Mouse (Mus musculus) MEL (cell line): Measurements from ENCODE around the gene B4galnt3. TPM values are rescaled to one million over a fixed set of nuclear protein-coding genes. Genes with fewer than 3 reads are reported as not detected.

Experiments
- DNase-seq: peaks from one replicate; pipeline ENCODE4 v3.0.0; 2011; ENCODE audit warnings: low read depth, low spot score
- H3K27ac ChIP-seq: 2 replicates; pipeline ENCODE4 v1.5.1; 2012; ENCODE audit warnings: low read depth, mild to moderate bottlenecking, control low read depth, low read length, moderate library complexity; ENCODE audit not compliant: control insufficient read depth
- H3K27me3 ChIP-seq, 2 experiments: fragments of 150-350 bp in 1 of 2; sonication (generic) in 1 of 2; 2 replicates each; pipeline ENCODE4 v1.6.1; 2012; ENCODE audit warnings: low read length in 2 of 2, mild to moderate bottlenecking in 2 of 2, improper control_type of control experiment in 1 of 2, moderate library complexity in 1 of 2; ENCODE audit not compliant: insufficient read depth in 2 of 2, control insufficient read depth in 1 of 2
- H3K36me3 ChIP-seq, 2 experiments: 2 replicates each; pipeline ENCODE4 v1.6.1; 2012 to 2014; ENCODE audit warnings: low read length in 2 of 2, improper control_type of control experiment in 1 of 2, inconsistent platforms in 1 of 2, mild to moderate bottlenecking in 1 of 2; ENCODE audit not compliant: insufficient read depth in 2 of 2, control insufficient read depth in 1 of 2
- H3K4me1 ChIP-seq, 2 experiments: fragments of 150-350 bp in 1 of 2; sonication (generic) in 1 of 2; 2 replicates each; pipeline ENCODE4 v1.6.1; 2012; ENCODE audit warnings: low read length in 2 of 2, improper control_type of control experiment in 1 of 2, mild to moderate bottlenecking in 1 of 2; ENCODE audit not compliant: insufficient read depth in 2 of 2, control insufficient read depth in 1 of 2
- H3K4me3 ChIP-seq, 2 experiments: fragments of 150-350 bp in 1 of 2; sonication (generic) in 1 of 2; 2 replicates each; pipeline ENCODE4 v1.5.1; 2012; ENCODE audit warnings: low read depth in 2 of 2, low read length in 2 of 2, mild to moderate bottlenecking in 2 of 2, moderate library complexity in 2 of 2, control low read depth in 1 of 2, improper control_type of control experiment in 1 of 2; ENCODE audit not compliant: control insufficient read depth in 1 of 2, insufficient read depth in 1 of 2
- H3K79me2 ChIP-seq: 2 replicates; pipeline ENCODE4 v1.6.1; 2012; ENCODE audit warnings: mild to moderate bottlenecking, low read length, moderate library complexity; ENCODE audit not compliant: control insufficient read depth, poor library complexity, insufficient read depth
- H3K9ac ChIP-seq: 2 replicates; pipeline ENCODE4 v1.6.1; 2012; ENCODE audit warnings: low read depth, mild to moderate bottlenecking, control low read depth, low read length, moderate library complexity; ENCODE audit not compliant: control insufficient read depth, poor library complexity, severe bottlenecking
- H3K9me3 ChIP-seq: fragments of 150-350 bp; sonication (generic); replicated peaks from 2 replicates; pipeline ENCODE4 v1.6.1; 2012; ENCODE audit warnings: mild to moderate bottlenecking, low read length, improper control_type of control experiment, moderate library complexity; ENCODE audit not compliant: insufficient read depth
- CHD2 ChIP-seq: IDR thresholded peaks from 2 replicates; pipeline ENCODE4 v1.6.1; 2011; ENCODE audit warnings: low read length, improper control_type of control experiment
- CTCF ChIP-seq, 3 experiments: IDR thresholded peaks in 2 of 3; conservative IDR thresholded peaks in 1 of 3; 2 replicates each; pipeline ENCODE4 v1.5.1; 2011 to 2012; ENCODE audit warnings: low read length in 3 of 3, low read depth in 2 of 3, mild to moderate bottlenecking in 2 of 3, improper control_type of control experiment in 1 of 3, inconsistent platforms in 1 of 3, mixed read lengths in 1 of 3, moderate library complexity in 1 of 3; ENCODE audit not compliant: control insufficient read depth in 1 of 3, insufficient read depth in 1 of 3, poor library complexity in 1 of 3, severe bottlenecking in 1 of 3
- ELF1 ChIP-seq: IDR thresholded peaks from 2 replicates; pipeline ENCODE4 v1.6.1; 2014; ENCODE audit warnings: low read depth, mild to moderate bottlenecking, inconsistent platforms, low read length, improper control_type of control experiment, moderate library complexity
- EP300 ChIP-seq, 2 experiments: IDR thresholded peaks; 2 replicates each; pipeline ENCODE4 v1.6.1; 2011; ENCODE audit warnings: improper control_type of control experiment in 2 of 2, low read length in 2 of 2, low read depth in 1 of 2, mild to moderate bottlenecking in 1 of 2
- HCFC1 ChIP-seq: IDR thresholded peaks from 2 replicates; pipeline ENCODE4 v1.6.1; 2012; ENCODE audit warnings: low read depth, mild to moderate bottlenecking, inconsistent platforms, low read length, improper control_type of control experiment, moderate library complexity
- JUND ChIP-seq: IDR thresholded peaks from 2 replicates; pipeline ENCODE4 v1.6.1; 2011; ENCODE audit warnings: low read depth, mild to moderate bottlenecking, improper control_type of control experiment, low read length
- KAT2A ChIP-seq: conservative IDR thresholded peaks from 2 replicates; pipeline ENCODE4 v1.6.1; 2012; ENCODE audit warnings: low read depth, low read length, improper control_type of control experiment, inconsistent platforms
- MAX ChIP-seq: IDR thresholded peaks from 2 replicates; pipeline ENCODE4 v1.6.1; 2011; ENCODE audit warnings: low read length, improper control_type of control experiment
- MAZ ChIP-seq: IDR thresholded peaks from 2 replicates; pipeline ENCODE4 v1.6.1; 2012; ENCODE audit warnings: low read depth, mild to moderate bottlenecking, inconsistent platforms, low read length, improper control_type of control experiment
- MEF2A ChIP-seq: IDR thresholded peaks from 2 replicates; pipeline ENCODE4 v1.6.1; 2014; ENCODE audit warnings: low read depth, mild to moderate bottlenecking, inconsistent platforms, low read length, improper control_type of control experiment; ENCODE audit not compliant: poor library complexity, insufficient replicate concordance, severe bottlenecking; ENCODE audit errors: extremely low read depth
- MXI1 ChIP-seq: IDR thresholded peaks from 2 replicates; pipeline ENCODE4 v1.6.1; 2011; ENCODE audit warnings: mild to moderate bottlenecking, low read depth, low read length, improper control_type of control experiment
- MYB ChIP-seq: IDR thresholded peaks from 2 replicates; pipeline ENCODE4 v1.6.1; 2011; ENCODE audit warnings: mild to moderate bottlenecking, low read depth, low read length, improper control_type of control experiment
- MYC ChIP-seq: IDR thresholded peaks from 2 replicates; pipeline ENCODE4 v1.6.1; 2011; ENCODE audit warnings: low read depth, mild to moderate bottlenecking, low read length, improper control_type of control experiment, moderate library complexity
- NELFE ChIP-seq: IDR thresholded peaks from 2 replicates; pipeline ENCODE4 v1.6.1; 2011; ENCODE audit warnings: low read depth, low read length, improper control_type of control experiment
- POLR2AphosphoS2 ChIP-seq: IDR thresholded peaks from 2 replicates; pipeline ENCODE4 v1.6.1; 2011; ENCODE audit warnings: low read length, improper control_type of control experiment
- POLR2AphosphoS5 ChIP-seq: IDR thresholded peaks from 2 replicates; pipeline ENCODE4 v1.6.1; 2012; ENCODE audit warnings: low read depth, borderline replicate concordance, mild to moderate bottlenecking, inconsistent platforms, low read length, moderate library complexity, mixed read lengths
- RCOR1 ChIP-seq: IDR thresholded peaks from 2 replicates; pipeline ENCODE4 v1.6.1; 2012; ENCODE audit warnings: low read depth, mild to moderate bottlenecking, inconsistent platforms, low read length, improper control_type of control experiment
- SMC3 ChIP-seq: IDR thresholded peaks from 2 replicates; pipeline ENCODE4 v1.6.1; 2011; ENCODE audit warnings: low read depth, low read length, improper control_type of control experiment
- TCF12 ChIP-seq: IDR thresholded peaks from 2 replicates; pipeline ENCODE4 v1.6.1; 2014; ENCODE audit warnings: low read depth, mild to moderate bottlenecking, inconsistent platforms, low read length, improper control_type of control experiment, moderate library complexity
- USF1 ChIP-seq: IDR thresholded peaks from 2 replicates; pipeline ENCODE4 v1.6.1; 2014; ENCODE audit warnings: low read depth, mild to moderate bottlenecking, inconsistent platforms, low read length, improper control_type of control experiment, moderate library complexity
- ZKSCAN1 ChIP-seq: IDR thresholded peaks from 2 replicates; pipeline ENCODE4 v1.6.1; 2012; ENCODE audit warnings: low read depth, mild to moderate bottlenecking, inconsistent platforms, low read length, improper control_type of control experiment, moderate library complexity
- ZNF384 ChIP-seq: IDR thresholded peaks from 2 replicates; pipeline ENCODE4 v1.6.1; 2012; ENCODE audit warnings: low read depth, mild to moderate bottlenecking, inconsistent platforms, low read length, improper control_type of control experiment
- polyA plus RNA-seq, 2 experiments: library from polyadenylated mRNA; stranded (reverse) in 1 of 2; unstranded in 1 of 2; fragments of >175 nt in 1 of 2; fragments of >200 nt in 1 of 2; gene quantifications; 2 replicates each; pipeline versions ENCODE4 v1.2.1 to v1.2.4; 2012; ENCODE audit warnings: low replicate concordance in 2 of 2, low read depth in 1 of 2; ENCODE audit not compliant: insufficient read length in 2 of 2, insufficient read depth in 1 of 2, missing spikeins in 1 of 2
- total RNA-seq: library from RNA; depleted of rRNA; stranded (reverse); fragments of 300-350 nt; gene quantifications from 2 replicates; pipeline ENCODE4 v1.2.3, GENCODE M21; 2012

Gene B4galnt3
- total and polyA plus RNA-seq, 3 experiments: 1.3 to 1.5 TPM; not detected in 1

DNA sequence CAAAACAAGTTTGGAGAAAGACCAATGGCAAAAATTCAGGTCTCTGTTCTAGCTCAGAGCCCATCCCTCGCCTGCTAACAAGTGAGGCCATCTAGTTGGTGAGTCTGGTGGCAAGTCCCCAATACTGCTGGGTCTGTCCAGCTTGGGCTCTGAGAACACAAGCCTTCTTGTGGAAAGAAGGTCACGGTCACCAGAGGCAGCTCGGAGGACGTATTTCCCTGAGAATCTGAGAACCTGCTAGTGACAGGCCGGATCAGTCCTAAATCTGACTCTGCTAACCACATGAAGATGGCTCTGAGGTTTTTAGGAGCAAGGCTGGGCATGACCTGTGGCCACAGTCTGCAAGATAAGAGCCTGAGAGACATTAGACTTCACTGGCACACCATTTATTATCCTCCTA is 47.7 kb downstream of the B4galnt3 start:
- Histone ChIP-seq H3K27ac (no peak overlapping the region), H3K9me3 (no peaks in the 10 kb centered on the region), H3K4me1 (peaks cover 0 to 8% of the 10 kb centered on the region in 2 experiments; a peak in 2 of 4 replicates), H3K9ac (no peak overlapping the region), H3K4me3 (no peak overlapping the region), H3K79me2 (no peaks in the 10 kb centered on the region), H3K36me3 (peaks cover 0 to 5% of the 10 kb centered on the region in 2 experiments; a peak in 1 of 4 replicates), H3K27me3 (peaks cover 12 to 19% of the 10 kb centered on the region in 2 experiments)
- no peak for DNase-seq
- TF ChIP-seq MYB (no peak), MAZ (no peak), MYC (no peak), MXI1 (no peak), HCFC1 (no peak), JUND (no peak), ZKSCAN1 (no peak), ZNF384 (no peak), USF1 (no peak), NELFE (no peak), KAT2A (no peak), RCOR1 (no peak), POLR2AphosphoS2 (no peak), MAX (no peak), POLR2AphosphoS5 (no peak), EP300 (IDR thresholded peaks at IDR 0.05; ENCODE audit: low read depth in 1 of 2, low read length in 2 of 2) (no peak), CTCF (IDR thresholded peaks at IDR 0.05 in 2 of 3, conservative IDR thresholded peaks at IDR 0.05 in 1 of 3; ENCODE audit: control insufficient read depth in 1 of 3, insufficient read depth in 1 of 3, low read depth in 2 of 3, low read length in 3 of 3, poor library complexity in 1 of 3, severe bottlenecking in 1 of 3) (no peak), SMC3 (no peak), CHD2 (no peak), MEF2A (no peak)

DNA sequence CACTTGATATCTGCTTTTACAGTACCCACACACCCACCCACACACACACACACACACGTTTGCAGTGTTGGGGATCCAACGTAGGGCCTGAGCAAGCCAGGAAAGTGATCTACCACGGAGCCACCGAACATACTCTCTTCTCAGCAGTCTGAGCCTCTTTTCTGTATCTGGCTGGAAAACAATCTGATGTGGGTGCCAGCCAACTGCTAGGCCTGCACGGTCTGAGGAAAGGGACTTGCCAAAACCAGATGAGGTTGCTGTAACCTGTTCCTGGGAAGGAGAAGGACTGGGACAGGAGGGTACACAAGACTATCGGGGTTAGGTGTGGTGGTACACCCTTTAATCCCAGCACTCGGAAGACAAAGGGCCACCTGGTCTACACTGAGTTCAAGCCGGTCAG is 51.1 kb downstream of the B4galnt3 start:
- Histone ChIP-seq H3K27me3 (peaks cover 4 to 6% of the 10 kb centered on the region in 2 experiments), H3K79me2 (no peaks in the 10 kb centered on the region), H3K27ac (no peak overlapping the region), H3K9ac (no peak overlapping the region), H3K9me3 (no peaks in the 10 kb centered on the region), H3K4me3 (no peak overlapping the region), H3K36me3 (peaks cover 0 to 5% of the 10 kb centered on the region in 2 experiments; a peak in 1 of 4 replicates), H3K4me1 (peaks cover 0 to 8% of the 10 kb centered on the region in 2 experiments; a peak in 2 of 4 replicates)
- TF ChIP-seq MEF2A (no peak), MXI1 (no peak), TCF12 (no peak), ELF1 (no peak), MAZ (no peak), CTCF (IDR thresholded peaks at IDR 0.05 in 2 of 3, conservative IDR thresholded peaks at IDR 0.05 in 1 of 3; ENCODE audit: control insufficient read depth in 1 of 3, insufficient read depth in 1 of 3, low read depth in 2 of 3, low read length in 3 of 3, poor library complexity in 1 of 3, severe bottlenecking in 1 of 3) (no peak), JUND (no peak), POLR2AphosphoS2 (no peak)
- peak; percentile 17 for DNase-seq
